Mouse (Mus musculus): ENCODE results near the gene Lrp2bp.

Gene Lrp2bp

DNA sequence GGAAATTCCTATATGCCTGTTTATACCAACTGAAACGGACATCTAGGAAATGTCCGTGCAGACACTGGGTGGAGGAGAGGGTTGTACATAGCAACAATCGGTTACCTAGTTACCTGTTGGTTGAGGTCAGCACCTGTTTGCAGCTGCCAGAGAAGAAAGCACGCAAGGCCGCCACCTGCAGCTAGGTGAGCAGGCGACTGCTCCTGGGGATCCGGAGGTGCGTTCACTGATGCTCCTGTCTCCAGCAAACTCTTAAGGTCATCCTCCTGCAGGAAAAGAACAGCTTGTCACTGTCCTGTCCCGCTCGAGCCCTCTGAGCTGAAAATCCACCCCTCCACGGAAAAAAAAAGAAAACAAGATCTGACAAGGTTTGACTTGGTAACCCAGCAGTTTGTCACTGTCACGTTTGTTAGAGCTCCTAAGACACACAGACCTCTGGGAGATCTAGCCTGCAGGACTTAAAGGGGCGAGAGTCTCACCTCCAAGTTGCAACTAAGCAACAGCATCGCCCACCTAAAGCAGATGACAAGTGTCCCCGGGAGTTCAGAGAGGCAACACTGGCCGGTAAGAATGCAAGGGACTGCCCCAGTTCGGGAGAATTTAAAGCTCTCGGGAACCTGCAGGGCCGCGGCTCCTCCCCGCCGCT is at the start of gene Lrp2bp:
Gene Lrp2bp (plus strand): TSS at position 166 of the 646 bp plus-strand sequence.
- CTCF ChIA-PET: interaction anchor here (0.9 kb wide), 1 partner anchor 24 kb away, joined by 3 read pairs; the partner anchor contains the start of gene Ufsp2

- CTCF ChIA-PET: no interaction called here
These were observed 48.5 kb upstream of the Lrp2bp start for GRCm38 (mm10) chr8:45950622-45951021.

GRCm38 (mm10) chr8:45970894-45971293 is 28.2 kb upstream of the Lrp2bp start:
- CTCF ChIA-PET: no interaction called here

GRCm38 (mm10) chr8:45973988-45974505 is 25.1 kb upstream of the Lrp2bp start:
- CTCF ChIA-PET: no interaction called here

- CTCF ChIA-PET: interaction anchor here (0.7 to 1.2 kb wide), 3 partner anchors 17 to 24 kb away, joined by 3 to 8 read pairs (median 3); partner anchors contain the start of gene Lrp2bp
These were observed 23.8 kb upstream of the Lrp2bp start, which contains the start of the genes 1700029J07Rik and Ufsp2 for GRCm38 (mm10) chr8:45975126-45975836. Gene 1700029J07Rik, minus strand, starts transcription at chr8:45975252. Gene Ufsp2, plus strand, starts transcription at chr8:45975528.

GRCm38 (mm10) chr8:45975837-45976468 is 23.1 kb upstream of the Lrp2bp start:
- CTCF ChIA-PET: interaction anchor here (0.7 to 1.2 kb wide), 2 partner anchors 22 to 23 kb away, joined by 3 to 8 read pairs; partner anchors contain the start of gene Lrp2bp

DNA sequence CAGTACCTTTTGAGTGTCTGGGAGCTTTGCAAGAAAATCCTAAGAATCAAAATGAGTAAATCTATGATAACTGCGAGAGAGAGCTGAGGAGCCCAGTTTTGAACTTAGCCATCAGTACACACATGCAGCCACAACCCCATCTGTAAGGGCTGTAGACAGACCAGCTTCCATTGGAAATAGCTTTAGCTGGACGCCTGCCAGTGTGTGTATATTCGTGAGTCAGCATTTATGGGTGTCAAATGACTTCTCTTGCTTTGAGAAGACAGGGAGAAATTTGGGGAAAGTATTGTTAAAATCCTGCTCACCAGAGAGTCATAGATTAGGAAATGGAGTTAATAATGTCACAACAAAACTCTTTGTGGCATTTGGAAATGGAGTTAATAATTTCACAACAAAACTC is 12.4 kb upstream of the Lrp2bp start:
- CTCF ChIA-PET: no interaction called here

DNA sequence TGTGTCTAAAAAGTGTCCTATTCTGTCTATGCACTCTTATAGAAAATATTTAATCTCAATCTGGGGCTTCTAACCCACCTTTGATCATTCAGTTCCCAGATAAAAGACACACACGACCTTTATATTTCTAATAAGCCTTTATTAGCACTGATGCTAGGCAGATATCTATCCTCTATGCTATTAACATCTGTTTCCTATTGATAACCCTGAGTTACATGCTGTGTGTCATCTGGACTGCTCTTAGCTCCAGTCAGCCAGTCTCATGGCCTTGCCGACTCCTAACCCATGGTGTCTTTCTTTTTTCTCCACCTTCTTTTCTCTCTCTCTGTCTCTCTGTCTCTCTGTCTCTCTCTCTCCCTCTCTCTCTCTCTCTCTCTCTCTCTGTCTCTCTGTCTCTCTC is 10.9 kb upstream of the Lrp2bp start:
- CTCF ChIA-PET: no interaction called here

GRCm38 (mm10) chr8:45990631-45991310 is 8.3 kb upstream of the Lrp2bp start:
- CTCF ChIA-PET: no interaction called here

DNA sequence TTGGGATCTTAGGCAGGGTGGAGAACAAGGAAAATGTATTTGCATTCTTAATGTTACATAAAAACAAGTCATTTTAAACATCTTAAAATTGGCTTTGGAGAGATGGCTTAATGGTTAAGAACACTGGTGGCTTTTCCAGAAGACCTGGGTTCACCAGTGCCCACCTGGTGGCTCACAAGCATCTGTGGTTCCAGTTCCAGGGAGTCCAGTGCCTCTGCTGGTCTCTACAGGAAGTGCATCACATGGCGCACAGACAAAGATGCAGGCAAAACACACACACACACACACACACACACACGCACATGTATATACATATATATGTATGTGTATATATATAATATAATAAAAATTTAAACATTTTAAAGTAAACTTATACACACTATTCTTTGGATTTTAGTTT is 5.0 kb upstream of the Lrp2bp start:
- CTCF ChIA-PET: no interaction called here

DNA sequence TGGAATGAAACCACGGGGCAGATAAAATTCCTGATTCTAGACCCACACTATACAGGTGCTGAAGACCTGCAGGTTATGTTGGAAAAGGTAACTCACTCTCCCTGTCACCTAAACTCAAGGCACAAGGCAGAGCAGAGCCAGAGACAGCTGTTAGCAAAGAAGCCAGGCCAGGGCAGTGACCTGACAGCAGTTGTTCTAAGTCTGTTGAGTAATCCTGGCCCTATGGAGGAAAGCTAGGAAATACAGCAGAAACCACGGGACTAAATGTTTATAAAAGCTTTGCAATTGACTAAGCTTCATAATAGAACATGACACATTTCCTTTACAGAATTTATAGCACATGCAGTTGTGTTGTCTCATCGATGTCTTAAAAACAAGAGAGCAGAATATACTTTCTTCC is 3.5 kb upstream of the Lrp2bp start:
- CTCF ChIA-PET: no interaction called here

- CTCF ChIA-PET: no interaction called here
These were observed 875 bp upstream of the Lrp2bp start for GRCm38 (mm10) chr8:45998228-45998627.

GRCm38 (mm10) chr8:45999784-46000705 is 942 bp downstream of the Lrp2bp start:
- CTCF ChIA-PET: no interaction called here

DNA sequence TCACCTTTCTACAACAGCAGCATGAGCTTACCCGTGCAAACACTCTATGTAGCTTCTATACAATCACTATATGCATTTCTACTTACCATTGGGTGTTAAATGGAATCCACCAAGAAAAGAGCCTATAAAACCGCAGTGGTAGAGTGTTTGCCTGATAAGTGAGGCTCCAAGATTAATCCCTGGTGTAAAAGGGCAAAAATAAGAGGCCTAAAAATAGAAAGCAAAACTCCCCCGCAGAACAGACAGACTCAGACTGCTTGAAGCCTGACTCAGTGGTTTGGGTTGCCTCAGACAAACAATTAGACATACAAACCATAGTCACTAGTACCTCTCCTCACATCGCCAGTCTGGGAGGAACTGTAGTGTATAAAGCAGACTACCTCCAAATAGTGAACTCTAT is 6.5 kb downstream of the Lrp2bp start, which contains the start of gene Ankrd37:
Gene Ankrd37 (minus strand): TSS at position 112 of the 400 bp plus-strand sequence.
- CTCF ChIA-PET: no interaction called here

GRCm38 (mm10) chr8:46007050-46007672 is 8.1 kb downstream of the Lrp2bp start:
- CTCF ChIA-PET: no interaction called here

- CTCF ChIA-PET: no interaction called here
These were observed 11.2 kb downstream of the Lrp2bp start for GRCm38 (mm10) chr8:46010306-46010705.

DNA sequence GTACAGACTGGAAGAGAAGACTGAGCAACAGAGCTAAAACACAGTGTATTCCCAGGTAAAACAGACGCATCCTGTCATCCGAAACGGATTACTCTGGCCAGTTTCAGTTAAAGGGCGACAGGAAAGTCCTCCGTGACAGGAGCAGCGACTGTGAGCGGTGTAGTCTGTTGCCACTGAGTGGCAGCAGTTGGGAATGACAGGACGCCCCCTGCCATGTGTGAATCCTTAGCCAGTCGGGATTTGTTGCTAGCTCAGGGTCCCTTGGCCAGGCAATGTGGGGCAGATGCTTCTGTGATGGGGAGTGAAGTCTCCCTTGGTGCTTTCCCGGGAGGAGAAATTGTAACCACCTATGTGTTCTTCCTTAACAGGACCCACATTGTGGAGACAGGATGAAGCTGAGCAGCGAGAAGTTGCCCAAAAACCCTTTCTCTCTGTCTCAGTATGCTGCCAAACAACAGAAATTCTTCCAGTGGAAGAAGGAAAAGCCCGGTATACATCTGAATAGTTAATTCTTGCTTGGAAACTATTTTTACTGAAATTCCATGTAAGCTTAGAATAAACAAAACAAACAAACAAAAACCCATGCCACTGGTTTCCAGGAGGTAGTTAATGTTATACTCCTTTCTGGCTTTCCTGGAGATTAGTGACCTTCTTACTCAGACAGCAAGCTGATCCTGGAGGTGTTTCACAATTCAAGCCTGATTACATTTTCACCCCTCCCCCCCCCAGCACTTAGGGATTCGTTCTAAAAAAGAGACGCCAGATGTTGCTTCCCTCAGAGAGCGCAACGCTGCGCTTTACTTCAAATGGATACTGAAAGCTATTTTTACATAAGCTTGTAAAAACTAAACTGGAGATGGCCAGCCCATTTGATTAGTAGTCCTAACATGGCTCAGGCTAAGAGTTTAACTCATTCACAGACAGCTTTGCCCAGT is 11.9 kb downstream of the Lrp2bp start:
- CTCF ChIA-PET: no interaction called here

GRCm38 (mm10) chr8:46022203-46022602 is 23.1 kb downstream of the Lrp2bp start:
- CTCF ChIA-PET: no interaction called here

DNA sequence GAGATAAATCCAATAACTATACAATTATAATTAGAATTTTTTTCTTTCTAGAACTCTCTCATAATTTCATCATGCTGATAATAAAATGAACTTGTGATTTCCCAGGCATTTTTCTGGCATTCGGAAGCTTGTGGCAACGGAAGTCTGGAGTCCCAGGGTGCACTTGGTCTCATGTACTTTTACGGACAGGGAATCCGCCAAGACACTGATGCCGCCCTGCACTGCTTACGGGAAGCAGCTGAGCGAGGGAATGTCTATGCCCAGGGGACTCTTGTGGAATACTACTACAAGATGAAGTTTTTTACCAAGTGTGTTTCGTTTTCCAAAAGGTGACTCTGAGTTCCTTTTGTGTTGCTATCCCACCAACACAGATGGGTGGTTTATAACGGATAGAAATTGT is 23.7 kb downstream of the Lrp2bp start:
- CTCF ChIA-PET: no interaction called here
